Mouse (Mus musculus) bone marrow, adult 2 months (tissue): ENCODE data around the gene Ddhd1. TPM values are rescaled to one million over a fixed set of nuclear protein-coding genes. Genes with fewer than 3 reads are reported as not detected.

Experiments
- H3K27ac ChIP-seq: fragments of 200-500 bp; 2 replicates; pipeline ENCODE4 v1.5.1; 2012; ENCODE audit warnings: low read depth, mild to moderate bottlenecking, control low read depth, inconsistent platforms, low read length; ENCODE audit not compliant: control insufficient read depth, poor library complexity, insufficient read depth
- H3K4me1 ChIP-seq: fragments of 200-500 bp; 2 replicates; pipeline ENCODE4 v1.6.1; 2011; ENCODE audit warnings: low read length; ENCODE audit not compliant: control insufficient read depth, insufficient read depth
- H3K4me3 ChIP-seq: fragments of 200-500 bp; replicated peaks from 2 replicates; pipeline ENCODE3; 2011; ENCODE audit warnings: mild to moderate bottlenecking, low read depth, low read length, control low read depth; ENCODE audit not compliant: control insufficient read depth
- CTCF ChIP-seq: fragments of 200-500 bp; IDR thresholded peaks from 2 replicates; pipeline ENCODE4 v1.5.1; 2011; ENCODE audit warnings: low read length, control low read depth; ENCODE audit not compliant: control insufficient read depth, insufficient read depth
- POLR2A ChIP-seq: fragments of 200-500 bp; IDR thresholded peaks from 2 replicates; pipeline ENCODE4 v1.6.1; 2011; ENCODE audit warnings: low read depth, mild to moderate bottlenecking, control low read depth, low read length, borderline replicate concordance; ENCODE audit not compliant: control insufficient read depth
- WGBS: fragments of 180-500 bp; shearing (Covaris S2); methylation state at CpG from one replicate; pipeline ENCODE4 v1.1.7; 2018; 5-methylcytosine and 5-hydroxymethylcytosine counted together
- polyA plus RNA-seq: library from polyadenylated mRNA; stranded (reverse); fragments of >200 nt; gene quantifications from 2 replicates; pipeline ENCODE4 v1.2.4, GENCODE M21; 2011; ENCODE audit warnings: low replicate concordance; ENCODE audit not compliant: missing spikeins, insufficient read depth, insufficient read length

Ddhd1 gene
- polyA plus RNA-seq = 18.8 and 26.4 TPM in 2 replicates

DNA sequence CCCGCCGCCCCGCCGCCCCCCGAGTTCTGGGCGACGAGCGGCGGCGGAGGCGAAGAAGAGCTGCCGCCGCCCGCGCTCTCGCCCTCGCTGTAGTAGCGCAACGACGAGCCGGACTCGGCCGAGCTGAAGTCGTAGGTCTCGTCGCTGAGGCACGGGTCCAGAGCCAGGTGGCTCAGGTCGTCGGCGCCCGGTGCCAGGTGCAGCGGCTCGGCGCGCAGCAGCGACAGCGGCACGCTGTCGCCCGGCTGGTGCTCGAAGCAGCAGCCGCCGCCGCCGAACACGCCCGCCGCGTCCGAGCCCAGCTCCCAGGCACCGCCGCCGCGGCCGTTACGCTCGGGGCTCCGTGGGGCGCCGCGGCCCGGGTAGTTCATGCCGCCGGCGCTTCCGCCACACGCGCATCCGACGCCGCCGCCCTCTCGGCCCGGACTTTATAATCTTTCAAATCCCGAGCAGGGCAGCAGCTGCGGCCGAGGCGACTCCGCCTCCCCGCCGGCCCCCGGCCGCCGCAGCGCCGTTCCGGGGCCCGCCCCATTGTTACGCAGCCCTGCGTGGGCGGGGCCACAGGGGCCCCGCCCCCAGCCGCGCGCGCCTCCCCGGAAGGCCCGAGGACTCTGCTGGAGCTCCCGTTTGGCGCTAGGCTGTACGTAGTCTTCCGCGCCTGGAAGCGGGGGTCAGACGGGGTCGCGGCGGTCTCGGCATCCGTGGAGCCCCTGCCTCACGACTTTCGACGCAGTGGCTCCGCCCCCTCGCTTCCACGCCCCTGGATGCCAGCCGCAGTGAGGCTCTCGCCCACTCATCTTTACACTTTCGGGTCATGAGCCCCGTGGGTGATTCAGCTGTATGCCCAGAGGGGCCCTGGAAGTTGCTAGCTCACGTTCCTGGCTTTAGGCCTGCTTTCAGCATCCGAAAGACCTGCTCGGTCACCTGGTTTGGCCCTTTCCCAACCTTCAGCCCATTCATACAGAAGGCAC lies at the start of gene Ddhd1:
TSS of gene Ddhd1 (minus strand) at position 503 of the 971 bp plus-strand sequence.
- Histone ChIP-seq H3K4me1 (peaks cover 3% of the 10 kb centered on the region; the same call in 1 of the 2 replicates), H3K4me3 (peak within 1 kb of the TSS; percentile 87), H3K27ac (peak within 1 kb of the TSS; percentile 95)
- under 1% methylated on average over 121 of the region's 123 CpGs for WGBS
- TF ChIP-seq CTCF (no peak), POLR2A (peak; percentile 82; the same call in 1 of the 2 replicates)

DNA sequence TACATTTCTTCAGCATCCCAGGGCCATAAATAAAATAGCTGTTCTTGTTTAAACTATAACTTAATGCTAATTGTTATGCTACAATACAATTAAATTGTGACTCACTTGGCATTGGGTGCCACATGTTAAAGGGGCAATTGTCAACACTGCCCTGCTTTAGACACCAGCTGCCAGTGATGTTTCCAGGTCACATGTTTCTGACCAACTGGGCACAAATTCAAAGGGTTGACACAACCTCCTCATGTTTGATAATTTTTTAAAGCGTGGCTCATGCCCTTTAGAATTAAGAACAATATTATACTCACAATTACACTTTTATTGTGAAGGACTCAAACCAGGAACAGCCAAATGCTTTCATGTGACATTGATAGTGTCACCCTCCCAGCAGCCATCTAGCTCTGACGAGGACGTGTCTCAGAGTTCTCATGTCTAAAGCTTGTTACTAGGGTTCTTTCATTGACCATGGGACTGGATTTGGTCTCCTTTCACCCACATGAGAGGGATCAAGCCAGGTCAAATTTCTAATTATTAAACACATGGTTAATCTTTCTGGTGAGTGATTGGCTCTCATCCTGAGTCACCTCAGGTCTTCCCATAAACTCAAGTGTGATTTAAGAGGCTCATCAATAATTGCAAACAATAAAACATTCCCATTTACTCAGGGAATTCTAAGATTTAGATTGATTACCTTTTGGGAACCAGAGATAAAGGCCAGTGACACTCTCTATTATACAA lies 49.4 kb upstream of the Ddhd1 start:
- Histone ChIP-seq H3K27ac (no peak overlapping the region), H3K4me3 (no peak overlapping the region), H3K4me1 (no peaks in the 10 kb centered on the region)
- TF ChIP-seq CTCF = no peak
- WGBS = 71% methylated on average over 3 of the region's 3 CpGs

DNA sequence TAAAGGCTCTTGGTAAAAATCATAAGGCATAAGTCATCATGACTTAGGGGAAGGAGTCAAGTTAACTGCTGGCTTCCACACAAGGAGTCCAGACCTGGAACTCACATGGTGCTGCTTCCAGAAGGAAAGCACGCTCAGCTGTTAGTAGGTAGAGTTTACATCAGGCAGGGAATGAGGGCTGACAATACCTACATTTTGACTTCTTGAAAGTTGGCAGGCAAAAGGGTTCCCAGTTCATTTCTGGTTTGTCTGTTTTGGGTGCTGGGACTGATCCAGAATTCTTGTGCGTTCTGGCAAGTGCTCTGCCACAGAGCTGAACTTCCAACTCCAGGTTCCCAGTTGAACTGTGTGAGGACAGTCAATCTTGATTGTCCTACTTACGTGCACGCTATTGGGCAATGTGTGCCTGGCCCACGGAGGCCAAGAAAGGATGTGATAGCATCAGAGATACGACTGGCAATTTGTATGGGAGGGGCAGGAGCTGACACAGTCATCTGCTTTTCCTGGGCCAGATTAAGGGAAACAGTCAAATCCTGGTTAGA lies 42.2 kb upstream of the Ddhd1 start:
- no peak overlapping the region for H3K4me3 ChIP-seq
- H3K4me1 ChIP-seq = no peaks in the 10 kb centered on the region
- no peak for TF ChIP-seq CTCF
- WGBS = 59% methylated on average over 6 of the region's 6 CpGs
- no peak overlapping the region for H3K27ac ChIP-seq

DNA sequence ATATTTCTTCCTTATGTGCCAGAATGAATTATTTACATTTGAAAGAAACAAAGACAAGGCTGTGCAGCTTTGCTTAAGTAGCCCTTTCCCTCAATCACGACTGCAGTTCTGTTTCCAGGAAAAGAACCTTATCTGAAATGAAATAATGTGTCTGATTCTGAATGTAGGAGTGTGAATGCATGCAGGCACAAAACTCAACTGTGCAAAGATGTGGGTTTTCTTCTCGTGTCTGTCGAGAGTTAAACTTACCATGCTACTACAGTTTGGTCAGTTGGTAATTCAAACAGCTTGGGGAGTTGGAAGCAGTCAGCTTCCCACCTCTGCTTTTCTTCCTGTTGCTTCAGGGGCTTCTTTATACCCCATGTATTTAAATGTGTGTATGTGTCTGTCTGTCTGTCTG lies 40.9 kb upstream of the Ddhd1 start:
- 49% methylated on average over 3 of the region's 3 CpGs for WGBS
- H3K4me1 ChIP-seq = no peaks in the 10 kb centered on the region
- no peak for TF ChIP-seq CTCF
- no peak for TF ChIP-seq POLR2A
- H3K27ac ChIP-seq = no peak overlapping the region
- no peak overlapping the region for H3K4me3 ChIP-seq

DNA sequence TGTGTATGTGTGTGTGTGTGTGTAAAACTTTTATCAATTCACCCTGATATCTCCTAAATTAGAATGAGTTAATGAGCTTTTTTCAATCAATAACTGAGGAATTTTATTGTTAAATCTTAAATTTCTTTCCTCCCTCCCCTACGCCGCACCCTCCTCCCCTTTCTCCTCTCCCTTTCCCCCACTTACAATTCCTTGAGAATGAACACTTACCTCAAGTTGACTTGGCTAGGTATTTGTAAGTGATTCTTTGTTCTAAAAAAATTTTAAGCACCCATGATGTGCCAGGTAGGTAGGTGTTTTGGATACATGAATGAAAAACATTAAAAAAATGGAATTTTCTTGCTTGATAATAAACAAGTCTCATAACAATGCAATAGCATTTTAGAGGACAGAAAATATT lies 38.2 kb upstream of the Ddhd1 start:
- TF ChIP-seq CTCF (no peak), POLR2A (no peak)
- H3K27ac ChIP-seq = no peak overlapping the region
- WGBS = 87% methylated on average over 2 of the region's 2 CpGs
- H3K4me1 ChIP-seq = no peaks in the 10 kb centered on the region
- no peak overlapping the region for H3K4me3 ChIP-seq

DNA sequence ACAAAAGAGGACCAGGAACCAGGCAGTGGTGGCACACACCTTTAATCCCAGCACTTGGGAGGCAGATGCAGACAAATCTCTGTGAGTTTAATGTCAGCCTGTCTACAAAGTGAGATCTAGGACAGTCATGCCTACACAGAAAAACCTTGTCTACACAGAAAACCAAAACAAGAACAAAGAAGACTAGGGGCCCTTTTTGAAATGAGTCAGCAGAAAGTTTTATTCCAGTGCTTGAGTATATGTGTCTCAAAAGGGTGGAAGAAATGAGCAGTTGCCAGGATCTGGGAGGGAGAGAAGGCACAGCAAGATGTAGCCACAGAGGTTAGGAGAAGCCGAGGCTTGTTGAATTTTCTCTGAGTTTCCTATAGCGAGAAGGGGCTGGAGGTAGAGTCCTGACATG lies 35.9 kb upstream of the Ddhd1 start:
- TF ChIP-seq CTCF = no peak
- WGBS = 77% methylated on average over 2 of the region's 2 CpGs

DNA sequence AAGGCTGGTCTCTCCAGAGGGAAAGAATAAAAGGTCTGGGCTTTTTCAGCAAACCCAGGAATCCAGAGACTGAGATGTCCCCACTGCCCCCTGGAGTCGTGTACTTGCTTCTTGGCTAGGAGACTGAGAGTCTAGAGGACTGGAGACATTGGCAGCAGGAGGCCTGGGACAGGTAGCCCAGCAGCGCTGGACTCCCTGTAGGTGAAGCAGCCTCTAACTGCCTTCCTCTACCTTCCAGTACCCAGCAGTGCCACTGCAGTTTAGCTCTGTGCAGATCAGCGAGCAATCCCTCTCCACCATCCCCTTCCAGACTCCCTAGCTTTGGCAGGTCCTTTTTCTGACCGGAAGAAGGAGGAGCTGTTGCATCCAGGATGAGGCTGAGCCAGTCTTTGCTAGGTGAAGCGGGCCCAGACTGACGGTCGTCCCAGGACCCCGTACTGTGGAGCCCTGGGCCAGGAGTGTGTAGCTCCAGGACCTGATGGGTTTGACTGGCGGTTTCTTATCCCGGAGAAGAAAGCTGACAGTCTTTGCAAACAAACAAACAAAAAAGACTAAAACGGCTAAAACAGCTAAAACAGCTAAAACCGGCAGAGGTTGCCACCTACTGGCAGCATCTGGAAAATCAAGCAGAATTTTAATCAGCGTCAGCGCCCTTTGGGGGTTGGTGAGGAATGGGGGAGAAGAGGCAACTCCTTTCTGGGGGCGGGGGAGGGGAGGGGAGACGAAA lies 32.7 kb upstream of the Ddhd1 start:
- Histone ChIP-seq H3K4me1 (peaks cover under 1% of the 10 kb centered on the region), H3K27ac (no peak overlapping the region), H3K4me3 (peak overlapping the region; percentile 37)
- WGBS = 5% methylated on average over 16 of the region's 16 CpGs
- TF ChIP-seq CTCF = 0 out of 2 replicates have a peak, but pooled peaks have one; percentile 20
- no peak for TF ChIP-seq POLR2A

More for the DNA sequence above, 35.9 kb upstream of the Ddhd1 start:
- H3K4me3 ChIP-seq = no peak overlapping the region
- no peak overlapping the region for H3K27ac ChIP-seq
- no peaks in the 10 kb centered on the region for H3K4me1 ChIP-seq

DNA sequence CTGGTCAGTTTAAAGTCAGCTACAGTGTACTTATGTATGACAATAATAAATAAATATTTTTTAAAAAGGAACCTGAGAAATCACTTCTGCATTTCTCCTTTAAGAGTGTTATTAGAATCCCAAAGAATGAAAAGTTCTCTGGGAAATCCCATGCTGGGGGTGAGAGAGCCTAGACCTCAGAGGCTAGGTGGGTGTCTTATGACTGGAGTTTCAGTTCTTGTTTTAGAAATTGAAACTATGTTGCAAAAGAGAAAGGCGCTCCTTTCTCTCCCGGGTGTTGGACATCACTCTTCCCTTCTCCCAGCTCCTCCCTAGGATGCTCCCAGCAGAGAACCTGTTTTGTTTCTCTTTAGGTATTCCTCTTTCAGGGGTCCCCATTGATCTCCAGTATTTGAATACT lies 27.4 kb upstream of the Ddhd1 start:
- Histone ChIP-seq H3K4me3 (no peak overlapping the region), H3K4me1 (peaks cover 1% of the 10 kb centered on the region), H3K27ac (no peak overlapping the region)
- WGBS = 37% methylated on average over 2 of the region's 2 CpGs
- TF ChIP-seq CTCF (no peak), POLR2A (no peak)
